Mouse (Mus musculus): ENCODE measurements around the gene Apoa2.

DNA sequence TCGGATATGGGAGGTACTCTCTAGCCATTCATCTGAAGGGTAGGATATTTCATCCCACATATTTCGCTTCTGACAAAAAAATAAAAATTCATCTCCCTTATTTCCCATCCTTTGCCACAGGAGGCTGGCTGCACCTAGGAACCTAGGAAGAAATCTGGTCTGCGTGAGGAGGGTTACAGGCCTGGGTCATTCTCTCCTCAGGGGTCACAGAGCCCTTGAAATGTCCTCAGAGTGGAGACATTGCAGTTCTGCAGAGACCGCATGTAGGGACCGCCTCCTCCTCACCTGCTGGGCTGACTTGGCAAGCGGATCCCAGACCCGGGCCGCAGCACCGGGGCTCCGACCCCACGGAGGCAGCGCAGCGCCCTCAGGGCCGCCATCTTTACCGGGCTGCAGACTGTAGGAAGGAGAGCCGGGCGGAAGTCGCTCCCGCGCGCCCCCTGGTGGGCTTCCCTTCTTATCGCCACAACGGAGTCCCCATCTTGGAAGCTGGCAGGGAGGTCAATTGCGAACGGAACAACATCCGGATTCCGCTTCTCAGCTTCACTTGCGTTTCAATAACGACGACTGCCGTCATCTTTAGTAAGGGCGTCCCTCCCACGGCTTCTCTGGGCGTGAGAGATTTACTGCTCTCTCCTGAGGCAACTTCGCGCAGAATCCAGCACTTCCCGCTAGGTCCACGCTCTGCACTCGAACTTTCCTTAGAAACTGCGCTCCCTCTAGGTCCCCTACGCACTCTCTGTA is 22.0 kb downstream of the Apoa2 start:
- TF ChIP-seq POLR2A (IDR thresholded peaks at IDR 0.05; ENCODE audit: low read depth, low read length) (peak; percentile 82), CTCF (conservative IDR thresholded peaks at IDR 0.05; ENCODE audit: insufficient read depth, insufficient read length, low read depth, low read length) (peak; percentile 84)
